In the genomic region with DNA sequence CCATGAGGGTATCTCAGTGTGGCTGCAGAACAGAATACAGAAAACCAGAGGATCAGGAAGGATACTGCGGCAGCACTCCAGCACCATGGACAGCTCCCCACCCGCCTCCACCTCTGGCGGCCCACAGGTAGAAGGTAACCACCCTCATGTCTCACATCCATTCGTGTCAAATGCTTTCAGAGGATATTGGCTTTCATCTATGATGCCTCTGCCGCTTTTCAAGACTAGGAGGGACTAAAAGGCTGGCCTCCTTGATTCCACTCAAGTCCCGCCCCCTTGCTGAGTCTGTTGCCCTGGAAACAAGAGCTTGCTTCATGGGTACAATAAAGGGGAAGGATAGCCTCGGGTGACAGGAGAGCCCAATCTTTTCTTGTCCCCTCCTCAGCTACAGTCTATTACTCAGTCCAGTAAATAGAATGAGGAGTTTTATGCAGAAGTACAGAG, we compare ENCODE assay signal across 9 mouse cellular contexts. TPM values are rescaled to one million over a fixed set of nuclear protein-coding genes. Genes with fewer than 3 reads are reported as not detected.
A peak's percentile ranks its signal among the peaks of the same experiment; 100 is the strongest.
DNase-seq lines count a peak whose midpoint lies in the region; ATAC-seq lines count a peak whose summit lies in the region.
"Had no signal": no experiment of that assay in that cellular context is flagged by ENCODE, and none has a peak within 500 bp of the region (broad histone marks: within the 10 kb centered on the region; RNA-seq: fewer than 3 reads in every experiment).

No protein-coding gene starts in this region.

- WGBS in hindbrain, embryonic 16.5 days = 5% methylated on average over 7 of the region's 7 CpGs

- H3K4me2 ChIP-seq in hindbrain, embryonic 16.5 days (ENCODE audit: low read length) = peak overlapping the region; percentile 31

- peak; percentile 77 for ATAC-seq in hindbrain, embryonic 16.5 days

- H3K27me3 ChIP-seq in hindbrain, embryonic 16.5 days (replicated peaks; ENCODE audit: control insufficient read depth, insufficient read depth, low read length) = no peaks in the 10 kb centered on the region

- peak; percentile 65 to 72 for DNase-seq in cerebellum, postnatal 10 days
- no peak for DNase-seq in cerebellum, adult 11-12 months
- DNase-seq in A20 (ENCODE audit: low read depth, low spot score) = peak; percentile 9
- peak; percentile 81 for DNase-seq in embryo, embryonic 10.5 days (ENCODE audit: low spot score)
- DNase-seq in lung, postnatal 36 days = peak; percentile 19
- DNase-seq in right cerebral cortex, postnatal 14 days = peak; percentile 55
- no peak for DNase-seq in natural killer cell, adult 2 months (ENCODE audit: low spot score in 2 of 2)

- H3K4me3 ChIP-seq in hindbrain, embryonic 16.5 days (ENCODE audit: low read length) = no peak overlapping the region

- peak overlapping the region; percentile 73 for H3K27ac ChIP-seq in hindbrain, embryonic 16.5 days (ENCODE audit: low read depth, low read length)

- no peak overlapping the region for H3K9ac ChIP-seq in hindbrain, embryonic 16.5 days (ENCODE audit: low read depth, low read length)

- no peaks in the 10 kb centered on the region for H3K9me3 ChIP-seq in hindbrain, embryonic 16.5 days (ENCODE audit: control insufficient read depth, low read length)

- H3K36me3 ChIP-seq in hindbrain, embryonic 16.5 days (ENCODE audit: control insufficient read depth, insufficient read depth, low read length) = no peaks in the 10 kb centered on the region

- peaks cover 18% of the 10 kb centered on the region for H3K4me1 ChIP-seq in hindbrain, embryonic 16.5 days (ENCODE audit: control insufficient read depth, insufficient read depth, low read depth, low read length)

RNA-seq across cellular contexts. Expression of gene Vwa5b1, which starts 37.8 kb away (rescaled TPM):
- 2.8 TPM in 2 replicates for polyA plus RNA-seq in hindbrain, embryonic 16.5 days (2015; fragmentation: Nextera tagmentation; extraction: Ambion mirVana)
- polyA plus RNA-seq: C2C12 had no signal

Comparison
In these comparisons a context has a peak if more than half of its experiments do, and no peak if none do; other contexts are left out.
1. DNase-seq: peak in cerebellum, postnatal 10 days (2 of 2), A20 (single experiment), embryo, embryonic 10.5 days (single experiment), lung, postnatal 36 days (single experiment) and right cerebral cortex, postnatal 14 days (single experiment); none in cerebellum, adult 11-12 months (single experiment) and natural killer cell, adult 2 months (0 of 2).